ENCODE assay signal across 25 mouse cellular contexts in genomic region chr5:31902144-31902543, GRCm38 (mm10).
A peak's percentile ranks its signal among the peaks of the same experiment; 100 is the strongest.
DNase-seq lines count a peak whose midpoint lies in the region; ATAC-seq and TF ChIP-seq lines count a peak whose summit lies in the region.
"Had no signal": no experiment of that assay in that cellular context is flagged by ENCODE, and none has a peak within 500 bp of the region (broad histone marks: within the 10 kb centered on the region; RNA-seq: fewer than 3 reads in every experiment).

No protein-coding gene starts in this region.

- intact Hi-C loops in gastrocnemius, adult 2 months (cut with DNase I) = no loop called here

- peak; percentile 67 to 75; a peak in 3 of 4 replicates for TF ChIP-seq EP300 in MEL (IDR thresholded peaks at IDR 0.05; ENCODE audit: low read depth in 1 of 2, low read length in 2 of 2)

- TF ChIP-seq CTCF in gastrocnemius, adult 2 months (IDR thresholded peaks at IDR 0.05) = no peak
- TF ChIP-seq CTCF in MEL (IDR thresholded peaks at IDR 0.05 in 2 of 3, conservative IDR thresholded peaks at IDR 0.05 in 1 of 3; ENCODE audit: control insufficient read depth in 1 of 3, insufficient read depth in 1 of 3, low read depth in 2 of 3, low read length in 3 of 3, poor library complexity in 1 of 3, severe bottlenecking in 1 of 3) = no peak
- no peak for TF ChIP-seq CTCF in midbrain, postnatal 0 days (IDR thresholded peaks at IDR 0.05)

- no peaks in the 10 kb centered on the region for H3K27me3 ChIP-seq in MEL (ENCODE audit: control insufficient read depth in 1 of 2, insufficient read depth in 2 of 2, low read length in 2 of 2)
- H3K27me3 ChIP-seq in midbrain, postnatal 0 days (ENCODE audit: insufficient read depth, low read length) = no peaks in the 10 kb centered on the region
- no peaks in the 10 kb centered on the region for H3K27me3 ChIP-seq in intestine, embryonic 16.5 days (replicated peaks; ENCODE audit: control insufficient read depth, insufficient read depth, low read length)
- H3K27me3 ChIP-seq: CH12.LX, Patski had no signal

- 80% methylated on average over 2 of the region's 2 CpGs for WGBS in midbrain, postnatal 0 days
- WGBS in intestine, embryonic 16.5 days = 80% methylated on average over 2 of the region's 2 CpGs

- peaks cover 8 to 14% of the 10 kb centered on the region in 2 experiments for H3K4me1 ChIP-seq in MEL (ENCODE audit: control insufficient read depth in 1 of 2, insufficient read depth in 2 of 2, low read length in 2 of 2)
- no peaks in the 10 kb centered on the region for H3K4me1 ChIP-seq in midbrain, postnatal 0 days (ENCODE audit: insufficient read depth, low read length)
- peaks cover 4% of the 10 kb centered on the region; the same call in 1 of the 2 replicates for H3K4me1 ChIP-seq in intestine, embryonic 16.5 days (ENCODE audit: control insufficient read depth, insufficient read depth, low read length)

- H3K79me2 ChIP-seq in MEL (ENCODE audit: control insufficient read depth, insufficient read depth, low read length, poor library complexity) = no peaks in the 10 kb centered on the region

- no peak for ATAC-seq in midbrain, postnatal 0 days (ENCODE audit: low FRiP score)
- ATAC-seq in intestine, embryonic 16.5 days = no peak
- ATAC-seq: activated CD4-positive, CD25-positive, alpha-beta regulatory T cell, adult 4 months; CD4-positive, CD25-positive, alpha-beta regulatory T cell, adult 4 months; Patski had no signal

- H3K36me3 ChIP-seq in MEL (ENCODE audit: control insufficient read depth in 1 of 2, insufficient read depth in 2 of 2, low read length in 2 of 2) = peaks cover 0 to 17% of the 10 kb centered on the region in 2 experiments; a peak in 2 of 4 replicates
- no peaks in the 10 kb centered on the region for H3K36me3 ChIP-seq in midbrain, postnatal 0 days (ENCODE audit: insufficient read depth, low read length)
- H3K36me3 ChIP-seq in intestine, embryonic 16.5 days (ENCODE audit: control insufficient read depth, insufficient read depth, low read length) = no peaks in the 10 kb centered on the region

- no peaks in the 10 kb centered on the region for H3K9me3 ChIP-seq in MEL (replicated peaks; ENCODE audit: insufficient read depth, low read length)
- H3K9me3 ChIP-seq in midbrain, postnatal 0 days (ENCODE audit: low read length) = no peaks in the 10 kb centered on the region
- H3K9me3 ChIP-seq in intestine, embryonic 16.5 days (ENCODE audit: control insufficient read depth, low read length) = no peaks in the 10 kb centered on the region
- H3K9me3 ChIP-seq: G1E had no signal

- TF ChIP-seq RAD21 in MEL (IDR thresholded peaks at IDR 0.05; ENCODE audit: low read depth, low read length) = no peak; the same call in 1 of the 2 replicates

- no peak overlapping the region for H3K4me3 ChIP-seq in gastrocnemius, adult 2 months
- no peak overlapping the region for H3K4me3 ChIP-seq in MEL (ENCODE audit: control insufficient read depth in 1 of 2, insufficient read depth in 1 of 2, low read depth in 2 of 2, low read length in 2 of 2)
- no peak overlapping the region for H3K4me3 ChIP-seq in midbrain, postnatal 0 days (ENCODE audit: low read depth, low read length)
- no peak overlapping the region for H3K4me3 ChIP-seq in intestine, embryonic 16.5 days (ENCODE audit: low read length)

- no peak for TF ChIP-seq POLR2A in MEL (IDR thresholded peaks at IDR 0.05; ENCODE audit: control insufficient read depth in 1 of 2, insufficient read depth in 1 of 2, low read depth in 1 of 2, low read length in 2 of 2, poor library complexity in 1 of 2)

- no peak for DNase-seq in gastrocnemius, adult 2 months
- no peak for DNase-seq in gastrocnemius, adult 8-10 months (ENCODE audit: low spot score in 2 of 2)
- DNase-seq in 416B (ENCODE audit: low read depth) (peak; percentile 37), MEL (ENCODE audit: low read depth, low spot score) (peak; percentile 73), NIH3T3 (ENCODE audit: low read depth) (peak; percentile 8)
- no peak for DNase-seq in thymus, postnatal 10 days (ENCODE audit: low spot score in 2 of 2)
- no peak for DNase-seq in midbrain, postnatal 0 days (ENCODE audit: low spot score)
- DNase-seq: adrenal gland, adult 2 months; adrenal gland, adult 8-10 months; adrenal gland, postnatal 10 days; adrenal gland, postnatal 14 days; adrenal gland, postnatal 25 days; adrenal gland, postnatal 36 days; B cell, adult 2 months; cerebellum, adult 11 months; cerebellum, adult 11-12 months; cerebellum, adult 18-20 months; cerebellum, adult 2 months; cerebellum, adult 8-10 months had no signal

- no peak overlapping the region for H3K4me2 ChIP-seq in midbrain, postnatal 0 days (ENCODE audit: low read depth, low read length, poor library complexity, severe bottlenecking)
- H3K4me2 ChIP-seq in intestine, embryonic 16.5 days (ENCODE audit: low read depth, low read length) = no peak overlapping the region

- H3K9ac ChIP-seq in MEL (ENCODE audit: control insufficient read depth, low read depth, low read length, poor library complexity, severe bottlenecking) = no peak overlapping the region
- H3K9ac ChIP-seq in midbrain, postnatal 0 days (replicated peaks; ENCODE audit: low read length, poor library complexity, severe bottlenecking) = no peak overlapping the region
- H3K9ac ChIP-seq in intestine, embryonic 16.5 days (ENCODE audit: low read depth, low read length) = no peak overlapping the region

- H3K27ac ChIP-seq in gastrocnemius, adult 2 months = peak overlapping the region; percentile 76
- no peak overlapping the region for H3K27ac ChIP-seq in MEL (ENCODE audit: control insufficient read depth, low read depth, low read length)
- H3K27ac ChIP-seq in midbrain, postnatal 0 days (ENCODE audit: low read depth, low read length) = no peak overlapping the region
- no peak overlapping the region for H3K27ac ChIP-seq in intestine, embryonic 16.5 days (ENCODE audit: low read length)

TF ChIP-seq in MEL, 35 proteins besides CTCF, POLR2A, EP300 and RAD21:
- TF ChIP-seq TCF12 (IDR thresholded peaks at IDR 0.05; ENCODE audit: low read depth, low read length) (0 out of 2 replicates have a peak, but pooled peaks have one; percentile 27), ETS1 (IDR thresholded peaks at IDR 0.05; ENCODE audit: low read depth, low read length) (peak; percentile 96), KAT2A (conservative IDR thresholded peaks at IDR 0.05; ENCODE audit: low read depth, low read length) (no peak), BHLHE40 (IDR thresholded peaks at IDR 0.05; ENCODE audit: borderline replicate concordance, low read depth, low read length) (no peak), ZC3H11A (IDR thresholded peaks at IDR 0.05; ENCODE audit: low read depth, low read length) (no peak), SMC3 (IDR thresholded peaks at IDR 0.05; ENCODE audit: low read depth, low read length) (no peak), UBTF (IDR thresholded peaks at IDR 0.05; ENCODE audit: borderline replicate concordance, insufficient read depth, low read depth, low read length) (no peak), HCFC1 (IDR thresholded peaks at IDR 0.05; ENCODE audit: low read depth, low read length) (no peak), MYC (IDR thresholded peaks at IDR 0.05; ENCODE audit: low read depth, low read length) (no peak), MYB (IDR thresholded peaks at IDR 0.05; ENCODE audit: low read depth, low read length) (no peak), E2F4 (IDR thresholded peaks at IDR 0.05; ENCODE audit: borderline replicate concordance, low read depth, low read length) (no peak), CHD1 (IDR thresholded peaks at IDR 0.05; ENCODE audit: low read depth, low read length) (no peak), GABPA (IDR thresholded peaks at IDR 0.05; ENCODE audit: low read depth, low read length) (no peak), MAZ (IDR thresholded peaks at IDR 0.05; ENCODE audit: low read depth, low read length) (no peak), GATA1 (IDR thresholded peaks at IDR 0.05; ENCODE audit: low read depth, low read length) (peak; percentile 86), ZKSCAN1 (IDR thresholded peaks at IDR 0.05; ENCODE audit: low read depth, low read length) (no peak), ZNF384 (IDR thresholded peaks at IDR 0.05; ENCODE audit: low read depth, low read length) (no peak), MAX (IDR thresholded peaks at IDR 0.05; ENCODE audit: low read length) (no peak), USF2 (IDR thresholded peaks at IDR 0.05; ENCODE audit: borderline replicate concordance in 1 of 2, insufficient read depth in 1 of 2, low read depth in 1 of 2, low read length in 2 of 2) (no peak), NELFE (IDR thresholded peaks at IDR 0.05; ENCODE audit: low read depth, low read length) (no peak), MAFK (IDR thresholded peaks at IDR 0.05; ENCODE audit: borderline replicate concordance, low read depth, low read length) (no peak), POLR2AphosphoS2 (IDR thresholded peaks at IDR 0.05; ENCODE audit: low read length) (no peak), ZMIZ1 (IDR thresholded peaks at IDR 0.05; ENCODE audit: low read depth, low read length) (no peak), POLR2AphosphoS5 (IDR thresholded peaks at IDR 0.05; ENCODE audit: borderline replicate concordance, low read depth, low read length) (no peak), NRF1 (IDR thresholded peaks at IDR 0.05; ENCODE audit: insufficient read depth, low read depth, low read length, poor library complexity, severe bottlenecking) (no peak), MEF2A (IDR thresholded peaks at IDR 0.05; ENCODE audit: extremely low read depth, insufficient replicate concordance, low read depth, low read length, poor library complexity, severe bottlenecking) (no peak), TBP (IDR thresholded peaks at IDR 0.05; ENCODE audit: low read depth, low read length) (no peak), RCOR1 (IDR thresholded peaks at IDR 0.05; ENCODE audit: low read depth, low read length) (no peak), CHD2 (IDR thresholded peaks at IDR 0.05; ENCODE audit: low read length) (no peak), TAL1 (IDR thresholded peaks at IDR 0.05; ENCODE audit: low read length) (peak; percentile 26; the same call in 1 of the 2 replicates), ELF1 (IDR thresholded peaks at IDR 0.05; ENCODE audit: low read depth, low read length) (no peak), JUND (IDR thresholded peaks at IDR 0.05; ENCODE audit: low read depth, low read length) (0 out of 2 replicates have a peak, but pooled peaks have one; percentile 70), USF1 (IDR thresholded peaks at IDR 0.05; ENCODE audit: low read depth, low read length) (no peak), MXI1 (IDR thresholded peaks at IDR 0.05; ENCODE audit: low read depth, low read length) (no peak), SIN3A (IDR thresholded peaks at IDR 0.05; ENCODE audit: low read length) (peak; percentile 59; the same call in 1 of the 2 replicates)
TF ChIP-seq in MEL: peak in this region for 6.

Comparison
In these comparisons a context has a peak if more than half of its experiments do, and no peak if none do; other contexts are left out.
1. DNase-seq: peak in 416B (single experiment), MEL (single experiment) and NIH3T3 (single experiment); none in gastrocnemius, adult 2 months (single experiment), gastrocnemius, adult 8-10 months (0 of 2), thymus, postnatal 10 days (0 of 2) and midbrain, postnatal 0 days (single experiment).